Mouse (Mus musculus): Measurements from ENCODE around the gene Fam196a.

Fam196a gene

DNA sequence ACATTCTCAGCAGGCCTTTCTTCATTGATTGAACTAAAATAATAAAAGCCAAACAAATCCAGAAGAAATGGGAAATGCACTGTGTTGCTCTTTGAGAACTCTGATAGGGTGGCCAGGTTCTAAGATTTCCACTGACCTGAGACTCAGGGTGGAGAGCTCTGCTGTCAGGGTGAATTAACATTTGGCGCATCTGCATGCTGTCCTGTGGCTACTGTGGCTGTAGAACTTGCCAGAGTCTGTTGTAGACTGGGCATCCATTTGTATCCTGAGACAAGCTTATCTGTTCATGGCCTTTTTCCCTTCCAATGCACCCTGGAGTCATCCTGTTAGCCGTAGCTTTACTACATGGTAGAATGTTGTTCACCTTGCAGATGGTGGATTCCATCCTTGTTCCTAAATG, 98.2 kb downstream of the Fam196a start:
- DNase-seq (ENCODE audit: low spot score in 2 of 2), result no peak
